Mouse (Mus musculus) embryo, embryonic 10.5 days (tissue): Measurements from ENCODE around the gene Trmt61a.
"Not testable (repeated sequence)": the region's sequence is repeated elsewhere in the genome, so short reads cannot be mapped to it uniquely, and the experiment has no call there.

Experiments used
- DNase-seq: peaks from one replicate; pipeline ENCODE4 v3.0.0-alpha.2; 2015; ENCODE audit warnings: low spot score

Gene Trmt61a

DNA sequence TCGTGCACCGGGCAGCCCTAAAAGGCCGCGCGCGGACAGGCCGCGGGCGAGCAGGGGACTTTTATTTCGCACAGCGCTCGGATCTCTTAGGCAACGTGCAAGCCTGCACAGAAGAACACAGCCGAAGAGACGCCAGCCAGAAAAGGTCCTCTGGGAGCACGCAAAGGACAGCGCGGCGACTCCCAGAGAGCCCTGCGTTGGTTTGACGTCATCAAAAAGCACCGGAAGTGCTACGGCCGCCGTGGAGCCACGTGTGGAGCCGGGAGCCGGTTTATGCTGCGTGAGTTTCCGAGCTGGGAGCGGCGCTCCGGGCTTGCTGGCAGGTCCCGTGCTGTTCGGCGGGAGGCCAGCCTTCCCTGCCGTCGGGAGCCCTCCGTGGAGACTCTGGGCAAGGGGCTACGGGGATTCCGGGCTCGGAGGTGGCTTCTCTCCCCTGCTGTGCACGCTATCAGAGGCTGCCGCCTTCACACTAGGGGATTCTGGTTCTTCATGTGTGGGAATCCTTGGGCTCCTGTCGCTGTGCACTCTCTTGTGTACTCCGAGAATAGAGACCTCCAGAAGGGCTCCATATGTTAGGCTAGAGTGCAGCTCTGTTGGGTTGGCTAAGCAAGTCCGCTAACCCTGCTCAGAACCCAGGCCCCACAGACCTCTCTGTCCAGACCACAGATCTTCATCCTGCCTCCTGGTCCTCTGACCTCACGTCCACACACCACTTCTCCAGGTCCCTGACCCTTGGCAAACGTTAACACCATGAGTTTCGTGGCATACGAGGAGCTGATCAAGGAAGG, at the start of gene Trmt61a:
Gene Trmt61a, plus strand, starts transcription at position 224 of the 788 bp plus-strand sequence.
- DNase-seq = peak; percentile 97

DNA sequence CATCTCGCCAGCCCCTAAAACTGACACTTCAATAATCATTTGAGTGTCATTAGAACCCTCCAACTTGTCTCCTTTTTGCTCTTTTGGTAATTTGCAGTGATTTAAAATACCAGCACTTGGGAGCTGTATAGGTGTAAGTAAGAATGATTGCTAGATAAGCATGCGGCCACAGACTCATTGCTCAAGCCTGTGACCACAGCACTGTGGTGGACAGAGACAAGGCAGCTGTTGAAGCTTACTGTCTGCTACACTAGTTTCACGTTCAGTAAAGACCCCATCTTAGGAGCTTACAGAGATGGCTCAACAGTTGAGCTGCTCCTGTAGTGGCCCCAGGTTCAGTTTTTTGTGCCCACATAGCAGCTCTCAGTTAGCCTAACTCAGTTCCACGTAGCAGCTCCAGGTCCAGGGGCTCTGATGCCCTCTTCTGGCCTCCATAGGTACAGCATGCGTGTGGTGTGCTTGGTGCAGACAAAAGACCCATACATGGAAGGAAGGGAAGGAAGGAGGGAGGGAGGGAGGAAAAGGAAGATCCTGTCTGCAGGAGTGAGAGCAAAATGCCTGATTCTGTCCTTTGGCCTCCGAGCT, 29.8 kb upstream of the Trmt61a start:
- DNase-seq = peak; percentile 83

GRCm38 (mm10) chr12:111652953-111653352, 25.0 kb upstream of the Trmt61a start:
- DNase-seq = no peak

GRCm38 (mm10) chr12:111653434-111653833, 24.5 kb upstream of the Trmt61a start:
- DNase-seq = peak; percentile 81

DNA sequence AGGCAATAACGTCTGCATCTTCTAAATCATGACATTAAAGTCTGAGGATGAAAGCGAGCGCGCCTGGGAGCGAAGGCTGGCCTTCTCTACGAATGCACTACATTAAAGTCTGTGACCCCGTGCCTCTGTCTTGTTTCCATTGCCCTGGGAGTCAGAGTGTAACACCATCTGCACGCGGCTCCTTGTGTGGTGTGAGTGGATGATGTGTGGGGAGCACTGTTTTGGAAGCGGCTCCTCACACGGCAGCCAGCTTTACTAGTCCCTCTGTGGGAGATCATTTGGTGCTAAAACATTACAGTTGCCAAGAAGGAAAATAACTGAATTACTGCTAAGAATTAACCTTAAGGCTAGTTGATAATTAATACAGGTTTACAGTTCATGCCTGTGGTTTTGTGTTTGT, 22.2 kb upstream of the Trmt61a start:
- DNase-seq = no peak

DNA sequence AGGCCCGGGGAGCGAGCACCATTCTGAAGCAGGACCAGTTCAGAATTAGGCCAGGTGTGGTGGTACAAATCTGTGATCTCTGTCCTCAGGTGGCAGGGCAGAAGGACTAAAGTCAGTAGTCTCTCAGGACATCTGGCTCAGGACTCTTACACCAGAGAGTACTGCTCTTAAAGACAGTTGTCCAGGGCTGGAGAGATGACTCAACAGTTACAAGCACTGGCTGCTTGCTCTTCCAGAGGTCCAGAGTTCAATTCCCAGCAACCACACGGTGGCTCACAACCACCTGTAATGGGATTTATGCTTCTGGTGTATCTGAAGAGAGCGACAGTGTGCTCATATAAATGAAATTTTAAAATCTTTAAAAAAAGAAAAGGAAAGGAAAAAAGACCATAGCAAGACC, 18.6 kb upstream of the Trmt61a start:
- no peak for DNase-seq

- no peak for DNase-seq
Observed at GRCm38 (mm10) chr12:111660628-111661027, 17.3 kb upstream of the Trmt61a start.

GRCm38 (mm10) chr12:111661554-111661953, 16.4 kb upstream of the Trmt61a start:
- DNase-seq = not testable (repeated sequence)

- DNase-seq = no peak
Observed at GRCm38 (mm10) chr12:111663228-111664143, 14.4 kb upstream of the Trmt61a start.

GRCm38 (mm10) chr12:111664144-111664634, 13.7 kb upstream of the Trmt61a start:
- peak; percentile 30 for DNase-seq

- DNase-seq = no peak
Observed at GRCm38 (mm10) chr12:111665041-111665880, 12.6 kb upstream of the Trmt61a start.

- no peak for DNase-seq
Observed at GRCm38 (mm10) chr12:111666380-111666779, 11.5 kb upstream of the Trmt61a start.

DNA sequence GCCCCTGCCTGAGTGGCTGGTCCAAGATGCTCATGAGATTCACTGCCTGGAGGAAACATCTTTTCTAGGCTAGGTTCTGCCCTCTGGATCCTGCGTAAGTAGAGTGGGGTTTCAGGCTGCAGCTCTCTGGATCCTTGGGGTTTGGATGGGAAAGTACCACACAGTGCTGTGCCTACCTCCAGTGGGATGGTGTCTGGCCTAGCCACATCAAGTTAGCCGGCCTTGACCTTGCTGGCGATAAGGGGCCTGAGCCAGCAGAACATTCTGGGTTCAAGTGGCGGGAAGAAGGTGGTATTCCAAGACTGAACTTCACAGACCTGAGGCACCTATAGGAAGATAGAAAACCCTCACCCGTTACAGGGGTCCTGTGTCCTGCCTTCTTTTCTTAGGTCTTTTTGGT, 10.5 kb upstream of the Trmt61a start:
- DNase-seq = no peak

GRCm38 (mm10) chr12:111668457-111668912, 9.4 kb upstream of the Trmt61a start:
- DNase-seq = peak; percentile 98

- DNase-seq = peak; percentile 36
Observed at GRCm38 (mm10) chr12:111669000-111669788, 8.7 kb upstream of the Trmt61a start.

- no peak for DNase-seq
Observed at GRCm38 (mm10) chr12:111669961-111670360, 7.9 kb upstream of the Trmt61a start.

DNA sequence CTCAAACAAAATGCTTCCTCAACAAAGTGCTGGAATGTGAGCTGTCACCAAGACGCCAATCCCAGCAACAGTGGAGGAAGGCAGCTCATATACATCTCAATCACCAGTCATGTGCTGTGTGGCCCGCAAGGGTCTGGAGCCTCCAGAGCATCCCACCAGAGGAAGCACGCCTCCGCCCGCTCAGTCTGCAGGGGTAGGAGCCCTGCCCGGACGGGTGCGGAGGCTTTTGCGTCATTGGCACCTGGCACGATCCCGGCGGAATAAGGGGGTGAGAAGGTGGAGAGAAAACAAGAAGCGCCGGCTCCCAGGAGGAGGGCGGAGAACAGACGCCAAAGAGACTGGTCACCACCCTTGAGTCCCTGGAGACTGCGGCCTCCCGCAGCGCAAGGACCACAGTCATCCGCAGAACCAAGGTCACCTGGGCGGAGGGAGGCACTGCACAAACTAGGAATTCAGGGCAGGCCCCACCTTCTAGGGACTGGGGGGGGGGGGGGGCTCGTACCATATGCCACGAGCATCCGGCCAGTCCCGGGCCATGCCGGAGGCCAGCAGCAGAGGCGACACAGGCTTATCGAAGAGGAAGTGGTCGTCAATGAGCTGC, 7.4 kb upstream of the Trmt61a start:
- no peak for DNase-seq

- no peak for DNase-seq
Observed at GRCm38 (mm10) chr12:111670976-111671375, 6.9 kb upstream of the Trmt61a start.

DNA sequence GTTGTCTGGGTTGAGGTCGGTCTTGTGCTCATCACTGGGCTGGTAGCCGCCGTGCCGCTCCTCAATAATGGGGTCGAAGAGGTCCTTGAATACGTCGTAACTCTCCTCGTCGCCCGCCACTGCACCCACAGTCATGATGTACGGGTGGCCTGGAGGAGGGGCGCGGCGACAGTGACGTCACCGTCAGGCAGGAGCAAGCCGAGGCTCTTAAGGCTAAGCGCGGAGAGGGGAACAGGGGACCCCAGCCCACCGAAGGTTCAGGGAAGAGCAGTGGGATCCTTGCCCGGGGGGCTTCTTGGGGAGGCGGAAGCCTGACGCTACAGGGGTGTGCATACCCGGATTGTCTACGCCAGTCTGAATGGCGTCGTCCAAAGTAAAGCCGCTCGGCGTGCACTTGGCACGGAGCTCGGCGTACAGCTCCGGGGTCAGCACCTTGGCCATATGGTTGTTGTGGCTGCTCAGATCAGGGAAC, 6.4 kb upstream of the Trmt61a start:
- peak; percentile 67 for DNase-seq

DNA sequence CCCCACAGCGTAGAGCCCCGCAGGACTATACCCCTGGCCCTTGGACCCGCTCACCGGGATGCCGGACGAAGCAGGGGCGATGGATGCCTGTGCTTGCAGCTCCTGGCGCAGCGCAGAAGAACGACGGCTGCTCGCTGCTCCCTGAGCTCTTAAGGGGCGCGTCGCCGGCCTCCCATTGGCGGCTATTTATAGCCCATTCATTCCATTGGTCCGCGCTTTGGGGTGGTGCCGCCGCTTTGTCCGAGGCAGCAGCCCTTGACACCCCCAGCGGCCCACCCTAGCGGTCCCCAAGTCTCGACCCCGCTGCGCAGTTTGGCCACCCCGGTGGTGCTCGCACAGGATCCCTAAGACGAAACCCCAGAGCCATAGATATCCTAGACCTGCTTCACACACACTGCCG, 5.7 kb upstream of the Trmt61a start, which contains the start of gene Ckb:
Gene Ckb, minus strand, starts transcription at position 163 of the 400 bp plus-strand sequence.
- DNase-seq = peak; percentile 93
